Mouse (Mus musculus) liver, embryonic 11.5 days (tissue): ENCODE results near the gene Dhx37. TPM values are rescaled to one million over a fixed set of nuclear protein-coding genes. Genes with fewer than 3 reads are reported as not detected.
"Not testable (repeated sequence)": the region's sequence is repeated elsewhere in the genome, so short reads cannot be mapped to it uniquely, and the experiment has no call there.

Source experiments
- ATAC-seq: fragments of 200-750 bp; cut with Nextera tagmentation; replicated peaks from 2 replicates; pipeline ENCODE4 v1.8.0; 2017; ENCODE audit warnings: moderate number of reproducible peaks, mild to moderate bottlenecking, moderate TSS enrichment, moderate library complexity; ENCODE audit not compliant: low FRiP score
- DNase-seq: peaks from one replicate; pipeline ENCODE4 v3.0.0-alpha.2; 2017; ENCODE audit warnings: low spot score
- H3K27ac ChIP-seq: fragments of 300-500 bp; sonication (generic); 2 replicates; pipeline ENCODE4 v1.5.1; 2014; ENCODE audit warnings: mild to moderate bottlenecking, low read depth, low read length, control low read depth
- H3K27me3 ChIP-seq: fragments of 300-500 bp; sonication (generic); replicated peaks from 2 replicates; pipeline ENCODE4 v1.6.1; 2014; ENCODE audit warnings: low read length, mixed read lengths; ENCODE audit not compliant: control insufficient read depth, insufficient read depth
- H3K36me3 ChIP-seq: fragments of 300-500 bp; sonication (generic); 2 replicates; pipeline ENCODE4 v1.6.1; 2014; ENCODE audit warnings: mild to moderate bottlenecking, low read length, moderate library complexity, mixed read lengths; ENCODE audit not compliant: control insufficient read depth, insufficient read depth
- H3K4me1 ChIP-seq: fragments of 300-500 bp; sonication (generic); replicated peaks from 2 replicates; pipeline ENCODE4 v1.6.1; 2014; ENCODE audit warnings: low read length, mixed read lengths; ENCODE audit not compliant: control insufficient read depth, insufficient read depth
- H3K4me2 ChIP-seq: fragments of 300-500 bp; sonication (generic); 2 replicates; pipeline ENCODE4 v1.6.1; 2014; ENCODE audit warnings: mild to moderate bottlenecking, control low read depth, moderate library complexity
- H3K4me3 ChIP-seq: fragments of 300-500 bp; sonication (generic); 2 replicates; pipeline ENCODE4 v1.5.1; 2014; ENCODE audit warnings: low read depth, low read length, control low read depth
- H3K9ac ChIP-seq: fragments of 300-500 bp; sonication (generic); 2 replicates; pipeline ENCODE4 v1.6.1; 2014; ENCODE audit warnings: low read depth, low read length, control low read depth
- H3K9me3 ChIP-seq: fragments of 300-500 bp; sonication (generic); 2 replicates; pipeline ENCODE4 v1.6.1; 2016; ENCODE audit warnings: low read length, inconsistent platforms, mixed read lengths; ENCODE audit not compliant: control insufficient read depth
- WGBS: fragments of 180-500 bp; shearing (Covaris S2); extraction: QIAGEN DNeasy Blood & Tissue Kit; methylation state at CpG from one replicate; pipeline ENCODE4 v1.1.7; 2014; 5-methylcytosine and 5-hydroxymethylcytosine counted together
- polyA plus RNA-seq: library from polyadenylated mRNA; unstranded; fragments of >200 nt; fragmentation: Nextera tagmentation; extraction: Ambion mirVana; gene quantifications from 2 replicates; pipeline ENCODE4 v1.2.1, GENCODE M21; 2014

The Dhx37 gene
- polyA plus RNA-seq, 1 experiment from 2014 or later, result 18.5 TPM

GRCm38 (mm10) chr5:125426343-125426742, 7.6 kb downstream of the Dhx37 start:
- 90% methylated on average over 10 of the region's 10 CpGs for WGBS
- DNase-seq, result no peak
- no peaks in the 10 kb centered on the region for H3K4me1 ChIP-seq
- H3K27me3 ChIP-seq, result no peaks in the 10 kb centered on the region
- no peak overlapping the region for H3K27ac ChIP-seq
- H3K9me3 ChIP-seq, result no peaks in the 10 kb centered on the region
- no peak overlapping the region for H3K4me2 ChIP-seq
- H3K4me3 ChIP-seq, result no peak overlapping the region
- ATAC-seq, result no peak
- H3K36me3 ChIP-seq, result peaks cover 81% of the 10 kb centered on the region
- H3K9ac ChIP-seq, result no peak overlapping the region

GRCm38 (mm10) chr5:125425698-125426276, 8.1 kb downstream of the Dhx37 start:
- H3K36me3 ChIP-seq, result peaks cover 80% of the 10 kb centered on the region
- DNase-seq (no peak), ATAC-seq (no peak)
- H3K27ac ChIP-seq, result no peak overlapping the region
- H3K4me3 ChIP-seq, result no peak overlapping the region
- no peak overlapping the region for H3K9ac ChIP-seq
- H3K27me3 ChIP-seq, result no peaks in the 10 kb centered on the region
- no peak overlapping the region for H3K4me2 ChIP-seq
- H3K9me3 ChIP-seq, result no peaks in the 10 kb centered on the region
- 88% methylated on average over 10 of the region's 10 CpGs for WGBS
- no peaks in the 10 kb centered on the region for H3K4me1 ChIP-seq

GRCm38 (mm10) chr5:125419124-125419523, 14.8 kb downstream of the Dhx37 start:
- no peak for ATAC-seq
- no peak overlapping the region for H3K4me2 ChIP-seq
- no peak overlapping the region for H3K4me3 ChIP-seq
- 75% methylated on average over 11 of the region's 11 CpGs for WGBS
- H3K4me1 ChIP-seq, result no peaks in the 10 kb centered on the region
- H3K27ac ChIP-seq, result no peak overlapping the region
- no peaks in the 10 kb centered on the region for H3K9me3 ChIP-seq
- H3K36me3 ChIP-seq, result peaks cover 70% of the 10 kb centered on the region
- H3K9ac ChIP-seq, result no peak overlapping the region
- no peaks in the 10 kb centered on the region for H3K27me3 ChIP-seq
- DNase-seq, result no peak

- WGBS, result 89% methylated on average over 12 of the region's 12 CpGs
- no peak overlapping the region for H3K4me3 ChIP-seq
- H3K4me1 ChIP-seq, result no peaks in the 10 kb centered on the region
- no peaks in the 10 kb centered on the region for H3K9me3 ChIP-seq
- no peak overlapping the region for H3K27ac ChIP-seq
- H3K36me3 ChIP-seq, result peaks cover 70% of the 10 kb centered on the region
- no peaks in the 10 kb centered on the region for H3K27me3 ChIP-seq
- no peak for ATAC-seq
- H3K9ac ChIP-seq, result no peak overlapping the region
- DNase-seq, result no peak
- H3K4me2 ChIP-seq, result no peak overlapping the region
Observed at GRCm38 (mm10) chr5:125418636-125419035, 15.3 kb downstream of the Dhx37 start.

GRCm38 (mm10) chr5:125416183-125416582, 17.7 kb downstream of the Dhx37 start:
- Histone ChIP-seq H3K4me2 (no peak overlapping the region), H3K36me3 (peaks cover 51% of the 10 kb centered on the region), H3K9me3 (no peaks in the 10 kb centered on the region), H3K27ac (no peak overlapping the region), H3K27me3 (no peaks in the 10 kb centered on the region), H3K4me1 (no peaks in the 10 kb centered on the region), H3K4me3 (no peak overlapping the region), H3K9ac (no peak overlapping the region)
- ATAC-seq, result no peak
- 92% methylated on average over 8 of the region's 8 CpGs for WGBS
- DNase-seq, result no peak

GRCm38 (mm10) chr5:125413763-125414162, 20.2 kb downstream of the Dhx37 start:
- Histone ChIP-seq H3K4me2 (no peak overlapping the region), H3K9ac (no peak overlapping the region), H3K4me3 (no peak overlapping the region), H3K36me3 (peaks cover 39% of the 10 kb centered on the region), H3K9me3 (no peaks in the 10 kb centered on the region), H3K27me3 (no peaks in the 10 kb centered on the region), H3K27ac (no peak overlapping the region), H3K4me1 (peaks cover 5% of the 10 kb centered on the region; the same call in 1 of the 2 replicates)
- 80% methylated on average over 4 of the region's 4 CpGs for WGBS
- DNase-seq (no peak), ATAC-seq (no peak)

- 88% methylated on average over 8 of the region's 8 CpGs for WGBS
- not testable (repeated sequence) for H3K4me2 ChIP-seq, H3K9ac ChIP-seq, H3K4me3 ChIP-seq, ATAC-seq, H3K27me3 ChIP-seq, H3K9me3 ChIP-seq, DNase-seq, H3K27ac ChIP-seq
- Histone ChIP-seq H3K36me3 (peaks cover 30% of the 10 kb centered on the region), H3K4me1 (peaks cover 13% of the 10 kb centered on the region)
Observed at GRCm38 (mm10) chr5:125412536-125412935, 21.4 kb downstream of the Dhx37 start.

- H3K4me2 ChIP-seq, result no peak overlapping the region
- H3K4me3 ChIP-seq, result no peak overlapping the region
- DNase-seq (peak; percentile 63), ATAC-seq (no peak)
- H3K36me3 ChIP-seq, result peaks cover 26% of the 10 kb centered on the region
- WGBS, result 55% methylated on average over 5 of the region's 5 CpGs
- peaks cover 18% of the 10 kb centered on the region for H3K4me1 ChIP-seq
- H3K27me3 ChIP-seq, result no peaks in the 10 kb centered on the region
- H3K9ac ChIP-seq, result no peak overlapping the region
- no peaks in the 10 kb centered on the region for H3K9me3 ChIP-seq
- no peak overlapping the region for H3K27ac ChIP-seq
Observed at GRCm38 (mm10) chr5:125411972-125412530, 21.9 kb downstream of the Dhx37 start.
